Mouse (Mus musculus): ENCODE results near the gene Srp9. TPM values are rescaled to one million over a fixed set of nuclear protein-coding genes. Genes with fewer than 3 reads are reported as not detected.
A peak's percentile ranks its signal among the peaks of the same experiment; 100 is the strongest.

Srp9 gene
- polyA plus RNA-seq (2015; fragmentation: Nextera tagmentation; extraction: Ambion mirVana) = 139 and 150 TPM in 2 replicates

DNA sequence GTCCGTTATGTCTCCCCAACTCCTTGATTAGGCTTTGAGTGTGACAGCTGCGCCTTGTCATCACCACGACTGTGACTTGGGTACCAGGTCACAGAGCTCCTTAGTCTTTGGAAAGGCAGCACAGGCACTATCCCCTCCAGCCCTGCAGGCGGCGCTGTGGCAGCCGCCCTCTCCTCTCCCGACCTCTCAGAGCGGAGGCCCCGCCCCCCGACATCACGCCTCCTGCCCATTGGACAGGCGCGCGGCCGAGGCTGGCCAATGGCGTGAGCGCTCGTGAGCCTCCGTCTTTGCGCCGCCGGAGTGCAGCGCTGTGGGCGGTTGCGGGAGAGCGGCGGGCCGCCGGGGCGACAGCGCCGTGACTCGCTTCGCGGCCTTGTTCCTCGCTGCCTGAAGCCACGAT is at the start of gene Srp9:
Gene Srp9, plus strand, starts transcription at position 232 of the 400 bp plus-strand sequence.
- Histone ChIP-seq H3K27me3 (peaks cover 6% of the 10 kb centered on the region; the same call in 1 of the 2 replicates), H3K9ac (peak within 1 kb of the TSS; percentile 83), H3K27ac (peak within 1 kb of the TSS; percentile 59), H3K9me3 (replicated peaks) (no peaks in the 10 kb centered on the region), H3K36me3 (ENCODE audit: poor library complexity, severe bottlenecking) (peaks cover 8% of the 10 kb centered on the region; the same call in 1 of the 2 replicates), H3K4me3 (peak within 1 kb of the TSS; percentile 89), H3K4me1 (peaks cover 12% of the 10 kb centered on the region), H3K4me2 (peak within 1 kb of the TSS; percentile 70)
- ATAC-seq = peak; percentile 99
- under 1% methylated on average over 30 of the region's 37 CpGs for whole genome bisulfite sequencing

DNA sequence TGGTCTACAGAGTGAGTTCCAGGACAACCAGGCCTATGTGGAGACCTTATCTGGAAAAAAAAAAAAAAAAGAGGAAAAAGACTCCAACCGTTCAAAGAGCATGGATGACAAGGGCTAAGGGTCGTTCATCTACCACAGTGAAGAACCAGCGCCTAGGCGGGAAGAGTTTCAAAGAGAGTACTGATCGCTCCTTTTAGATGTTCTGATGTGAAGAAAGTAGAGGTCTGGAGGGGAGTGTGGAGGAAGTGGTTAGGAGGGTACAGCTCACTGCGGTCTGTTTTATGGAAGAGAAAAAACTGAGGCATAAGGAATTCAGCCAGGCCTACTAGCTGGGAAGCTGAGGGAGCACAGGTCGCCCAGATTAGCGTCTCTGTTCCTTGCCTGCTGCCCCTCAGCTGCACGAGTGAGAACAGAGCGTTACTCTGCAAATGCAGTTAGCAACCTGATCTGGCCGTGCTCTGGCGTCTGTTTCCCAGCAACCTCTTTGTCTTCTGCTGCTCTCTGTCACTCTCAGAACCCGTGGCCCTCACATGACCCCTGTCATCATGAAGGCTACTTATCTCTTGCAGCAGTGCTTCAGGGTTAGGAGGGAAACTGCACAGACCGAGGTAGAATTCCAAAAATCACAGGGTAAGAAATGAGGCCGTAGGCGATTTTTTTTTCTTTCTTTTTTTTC is 42.7 kb upstream of the Srp9 start:
- Histone ChIP-seq H3K4me3 (no peak overlapping the region), H3K36me3 (ENCODE audit: poor library complexity, severe bottlenecking) (no peaks in the 10 kb centered on the region), H3K9me3 (replicated peaks) (peaks cover 9% of the 10 kb centered on the region), H3K27ac (no peak overlapping the region; the same call in 1 of the 2 replicates), H3K4me2 (peak overlapping the region; percentile 22; the same call in 1 of the 2 replicates), H3K4me1 (peaks cover 14% of the 10 kb centered on the region), H3K9ac (peak overlapping the region; percentile 40; the same call in 1 of the 2 replicates), H3K27me3 (no peaks in the 10 kb centered on the region)
- no peak for ATAC-seq
- 25% methylated on average over 16 of the region's 16 CpGs for WGBS

DNA sequence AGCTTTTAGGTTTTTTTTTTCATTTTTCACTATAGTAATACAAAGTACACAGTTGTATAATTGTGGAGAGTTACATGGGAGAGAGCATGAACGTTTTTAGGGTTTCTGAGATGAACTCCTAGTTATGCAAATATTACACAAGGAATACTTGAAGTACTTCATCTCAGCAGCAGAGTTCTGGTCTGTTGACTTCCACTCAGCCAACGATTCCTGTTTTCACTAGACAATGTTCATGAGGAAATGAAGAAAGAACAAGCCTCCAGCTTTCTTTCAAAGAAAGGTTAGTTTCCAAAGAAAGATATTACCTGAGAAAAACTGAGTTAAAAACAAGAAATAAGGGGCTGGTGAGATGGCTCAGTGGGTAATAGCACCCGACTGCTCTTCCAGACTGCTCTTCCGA is 41.1 kb upstream of the Srp9 start:
- no peak overlapping the region for H3K9ac ChIP-seq
- H3K4me2 ChIP-seq = no peak overlapping the region
- no peak for ATAC-seq
- no peaks in the 10 kb centered on the region for H3K27me3 ChIP-seq
- no peak overlapping the region for H3K4me3 ChIP-seq
- no peaks in the 10 kb centered on the region for H3K36me3 ChIP-seq (ENCODE audit: poor library complexity, severe bottlenecking)
- peaks cover 25% of the 10 kb centered on the region for H3K4me1 ChIP-seq
- H3K27ac ChIP-seq = no peak overlapping the region
- peaks cover 4% of the 10 kb centered on the region for H3K9me3 ChIP-seq (replicated peaks)
- 90% methylated on average over 4 of the region's 4 CpGs for WGBS

DNA sequence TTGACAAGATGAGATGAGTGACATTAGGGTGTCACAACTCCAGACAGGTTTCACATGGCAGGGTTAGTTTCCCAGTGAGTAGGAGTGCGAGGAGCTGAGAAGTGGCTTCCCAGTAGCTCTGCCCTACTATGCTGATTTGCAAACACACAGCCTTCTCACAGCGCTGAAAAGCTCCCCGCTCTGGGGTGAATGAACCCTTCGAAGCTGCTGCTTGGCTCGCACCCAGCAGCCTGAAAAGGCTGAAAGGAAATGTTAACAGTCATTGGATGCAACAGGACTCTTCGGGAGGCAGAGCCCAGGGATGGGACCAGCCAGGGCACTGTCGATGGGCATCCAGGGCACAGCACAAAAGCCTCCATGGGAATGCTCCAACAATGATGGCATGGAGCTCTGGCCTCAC is 37.8 kb upstream of the Srp9 start:
- Histone ChIP-seq H3K36me3 (ENCODE audit: poor library complexity, severe bottlenecking) (no peaks in the 10 kb centered on the region), H3K9me3 (replicated peaks) (no peaks in the 10 kb centered on the region), H3K27me3 (no peaks in the 10 kb centered on the region), H3K27ac (no peak overlapping the region), H3K4me2 (no peak overlapping the region), H3K4me1 (peaks cover 48% of the 10 kb centered on the region), H3K4me3 (no peak overlapping the region), H3K9ac (no peak overlapping the region)
- WGBS = 23% methylated on average over 7 of the region's 7 CpGs
- ATAC-seq = peak; percentile 62

DNA sequence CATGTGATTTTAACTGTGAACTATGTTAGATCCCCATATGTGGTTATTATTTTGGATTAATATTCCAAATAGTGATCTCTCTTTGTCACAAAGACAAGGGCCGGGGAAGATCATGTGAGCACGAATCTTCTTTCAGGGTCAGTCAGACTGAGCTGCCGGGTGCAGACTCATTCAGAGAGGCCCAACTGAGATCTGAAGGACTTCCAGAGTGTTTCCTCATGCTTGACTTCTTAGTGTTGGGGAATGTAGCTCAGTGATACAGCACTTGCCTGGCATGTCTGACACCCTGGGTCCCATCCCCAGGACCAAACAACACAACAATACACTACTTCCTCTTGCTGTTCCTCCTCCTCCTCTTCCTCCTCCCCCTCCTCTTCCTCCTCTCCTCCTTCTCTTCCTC is 37.2 kb upstream of the Srp9 start:
- WGBS = 86% methylated on average over 3 of the region's 3 CpGs
- Histone ChIP-seq H3K4me3 (no peak overlapping the region), H3K4me2 (no peak overlapping the region), H3K27ac (no peak overlapping the region), H3K4me1 (peaks cover 42% of the 10 kb centered on the region), H3K36me3 (ENCODE audit: poor library complexity, severe bottlenecking) (no peaks in the 10 kb centered on the region), H3K9ac (no peak overlapping the region), H3K27me3 (no peaks in the 10 kb centered on the region), H3K9me3 (replicated peaks) (no peaks in the 10 kb centered on the region)
- no peak for ATAC-seq

DNA sequence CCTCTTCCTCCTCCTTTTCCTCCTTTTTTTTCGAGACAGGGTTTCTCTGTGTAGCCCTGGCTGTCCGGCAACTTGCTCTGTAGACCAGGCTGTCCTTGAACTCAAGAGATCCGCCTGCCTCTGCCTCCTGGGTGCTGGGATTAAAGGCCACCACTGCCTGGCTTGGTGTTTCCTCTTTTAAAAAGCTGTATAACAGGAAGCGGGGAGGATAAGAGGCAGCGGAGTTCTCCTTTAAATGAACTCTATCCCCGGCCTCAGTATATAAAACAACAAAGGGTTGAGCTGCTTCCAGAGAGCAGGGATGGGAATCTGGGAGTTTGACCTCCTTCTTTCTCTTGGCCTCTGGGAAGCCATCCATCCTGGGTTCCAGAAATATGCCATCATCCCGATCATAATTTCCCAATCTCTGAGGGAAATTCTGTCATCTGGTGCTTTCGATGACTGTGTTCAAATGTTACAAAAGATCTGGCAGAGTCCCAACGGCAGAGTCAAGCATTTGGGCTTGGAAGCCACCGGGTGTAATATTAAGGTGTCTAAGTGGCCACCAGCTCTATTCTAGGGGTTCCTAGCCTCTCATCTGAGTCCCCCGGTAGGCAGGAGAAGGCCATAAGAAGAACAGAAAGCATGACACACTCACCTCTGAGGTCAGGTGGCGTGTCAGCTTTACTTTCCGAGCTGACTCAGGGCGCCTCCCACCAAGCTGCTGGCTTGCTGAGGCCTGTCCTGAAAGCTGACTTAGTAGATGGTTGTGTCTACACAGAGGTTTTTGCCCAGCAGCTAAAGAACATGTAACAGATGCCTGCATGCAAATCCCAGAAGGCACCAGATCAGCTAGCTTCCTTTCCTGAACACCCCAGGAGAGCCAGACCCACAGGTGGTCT is 36.5 kb upstream of the Srp9 start:
- Histone ChIP-seq H3K36me3 (ENCODE audit: poor library complexity, severe bottlenecking) (no peaks in the 10 kb centered on the region), H3K4me2 (no peak overlapping the region), H3K27me3 (no peaks in the 10 kb centered on the region), H3K9me3 (replicated peaks) (no peaks in the 10 kb centered on the region), H3K9ac (no peak overlapping the region), H3K4me3 (no peak overlapping the region), H3K4me1 (peaks cover 40% of the 10 kb centered on the region), H3K27ac (no peak overlapping the region)
- 90% methylated on average over 14 of the region's 14 CpGs for WGBS
- no peak for ATAC-seq

DNA sequence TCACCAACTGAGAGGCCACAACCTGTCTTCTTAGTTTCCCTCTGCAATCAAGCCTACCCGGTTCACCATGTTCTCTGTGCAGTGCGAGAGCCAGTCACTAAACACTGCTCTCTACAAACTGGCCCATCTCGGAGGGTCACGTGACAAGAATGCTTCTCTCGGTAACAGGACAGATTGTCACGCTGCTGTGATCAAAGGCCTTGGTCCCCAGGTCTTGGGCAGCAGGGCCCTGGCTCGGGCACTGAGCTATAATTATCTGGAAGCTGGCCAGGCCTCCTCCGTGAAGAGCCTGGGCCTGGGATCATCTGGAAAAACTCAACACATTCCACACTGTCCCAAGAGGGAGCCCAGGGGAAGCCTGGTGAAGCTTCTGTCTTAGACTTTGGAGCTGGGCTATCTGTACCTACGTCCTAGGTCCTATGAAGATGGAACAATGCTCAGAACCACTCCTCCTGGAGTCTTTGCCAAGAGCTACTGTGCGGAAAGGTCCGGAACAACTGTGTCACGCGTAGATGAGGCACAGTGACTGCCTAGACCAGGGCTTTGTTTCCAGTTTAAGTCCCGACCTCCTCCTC is 35.6 kb upstream of the Srp9 start:
- no peaks in the 10 kb centered on the region for H3K27me3 ChIP-seq
- no peak overlapping the region for H3K27ac ChIP-seq
- no peaks in the 10 kb centered on the region for H3K9me3 ChIP-seq (replicated peaks)
- peak; percentile 63 for ATAC-seq
- 49% methylated on average over 14 of the region's 14 CpGs for WGBS
- no peak overlapping the region for H3K4me3 ChIP-seq
- no peak overlapping the region for H3K9ac ChIP-seq
- H3K4me2 ChIP-seq = no peak overlapping the region
- H3K36me3 ChIP-seq (ENCODE audit: poor library complexity, severe bottlenecking) = no peaks in the 10 kb centered on the region
- peaks cover 40% of the 10 kb centered on the region for H3K4me1 ChIP-seq

DNA sequence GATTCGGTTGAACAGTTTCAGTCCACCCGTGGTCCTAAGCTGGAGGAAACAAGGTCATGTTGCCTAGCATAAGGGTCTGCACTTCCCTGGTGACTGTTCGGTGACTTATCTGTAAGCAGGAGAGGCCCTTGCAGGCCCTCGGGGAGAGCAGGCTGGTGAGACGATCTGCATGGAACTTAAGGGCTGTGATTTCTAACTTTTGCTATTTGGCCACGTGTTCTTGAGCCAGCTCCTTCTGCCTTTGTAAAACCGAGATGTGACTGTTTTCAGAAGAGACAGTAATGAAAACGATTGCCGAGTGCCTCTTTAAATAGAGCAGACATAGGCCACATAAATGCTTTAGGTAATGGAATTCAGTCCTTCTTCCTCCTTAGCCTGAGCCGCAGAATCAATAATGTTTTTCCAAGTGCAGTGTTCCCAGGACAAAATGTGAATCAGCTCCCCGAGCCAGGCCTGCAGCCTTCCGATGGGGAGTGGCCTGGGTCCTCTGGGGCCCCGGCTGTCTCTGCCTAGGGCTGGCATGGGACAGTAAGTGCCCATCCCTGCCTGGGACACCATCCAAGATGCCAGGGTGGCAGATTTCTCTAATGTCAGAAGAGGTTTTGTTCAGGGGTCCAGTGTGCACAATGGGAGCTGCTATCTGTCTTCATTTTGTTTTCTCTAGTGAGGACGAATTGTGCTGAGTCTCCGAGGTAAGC is 34.8 kb upstream of the Srp9 start:
- Histone ChIP-seq H3K4me3 (no peak overlapping the region), H3K9ac (no peak overlapping the region), H3K9me3 (replicated peaks) (no peaks in the 10 kb centered on the region), H3K27me3 (no peaks in the 10 kb centered on the region), H3K4me2 (no peak overlapping the region), H3K36me3 (ENCODE audit: poor library complexity, severe bottlenecking) (no peaks in the 10 kb centered on the region), H3K4me1 (peaks cover 43% of the 10 kb centered on the region), H3K27ac (0 out of 2 replicates have a peak overlapping the region, but pooled peaks have one; percentile 28)
- WGBS = 48% methylated on average over 15 of the region's 15 CpGs
- no peak for ATAC-seq

DNA sequence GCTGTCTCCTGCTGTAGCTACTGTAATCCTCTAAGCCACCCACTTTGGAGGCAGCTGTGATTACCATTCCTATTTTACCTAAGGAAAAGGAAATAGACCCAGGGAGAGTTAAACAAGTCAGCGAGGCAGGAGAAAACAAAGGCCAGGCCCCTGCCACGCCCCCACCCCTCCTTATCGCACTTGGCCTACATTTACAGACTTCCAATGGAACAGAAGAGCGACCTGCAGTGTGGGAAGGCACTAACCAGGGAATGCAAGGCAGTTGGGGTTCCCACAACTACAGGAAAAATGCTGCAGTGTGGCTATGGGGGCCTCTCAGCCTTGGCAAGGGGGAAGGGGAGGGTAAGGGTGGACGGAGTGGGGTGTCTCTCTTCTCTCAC is 34.2 kb upstream of the Srp9 start:
- Histone ChIP-seq H3K4me2 (no peak overlapping the region), H3K4me1 (peaks cover 49% of the 10 kb centered on the region), H3K9me3 (replicated peaks) (no peaks in the 10 kb centered on the region), H3K4me3 (no peak overlapping the region), H3K9ac (no peak overlapping the region), H3K27ac (0 out of 2 replicates have a peak overlapping the region, but pooled peaks have one; percentile 28), H3K27me3 (no peaks in the 10 kb centered on the region), H3K36me3 (ENCODE audit: poor library complexity, severe bottlenecking) (no peaks in the 10 kb centered on the region)
- WGBS = 16% methylated on average over 5 of the region's 5 CpGs
- no peak for ATAC-seq

DNA sequence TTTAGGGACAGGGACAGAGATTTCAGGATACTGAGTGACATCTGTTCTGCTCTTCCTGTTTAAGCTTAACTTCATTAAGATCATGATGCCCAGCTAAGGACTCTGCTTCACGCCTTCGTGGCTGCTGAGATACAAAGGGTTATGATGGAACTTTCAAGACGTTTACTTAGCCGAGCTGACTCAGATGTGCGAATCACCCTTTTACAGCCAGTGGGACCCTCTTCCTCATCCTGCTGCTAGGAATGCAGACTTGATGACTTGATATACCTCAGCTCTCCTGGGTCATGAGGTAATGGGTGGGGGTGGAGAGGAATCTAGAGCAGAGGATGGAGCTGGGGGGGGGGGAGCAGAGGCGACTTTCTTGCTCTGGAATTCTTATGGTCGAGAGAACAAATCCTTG is 33.3 kb upstream of the Srp9 start:
- WGBS = 69% methylated on average over 7 of the region's 7 CpGs
- H3K4me3 ChIP-seq = no peak overlapping the region
- H3K4me1 ChIP-seq = peaks cover 52% of the 10 kb centered on the region
- H3K27me3 ChIP-seq = no peaks in the 10 kb centered on the region
- no peak for ATAC-seq
- H3K4me2 ChIP-seq = no peak overlapping the region
- no peaks in the 10 kb centered on the region for H3K9me3 ChIP-seq (replicated peaks)
- H3K9ac ChIP-seq = no peak overlapping the region
- H3K27ac ChIP-seq = no peak overlapping the region
- H3K36me3 ChIP-seq (ENCODE audit: poor library complexity, severe bottlenecking) = no peaks in the 10 kb centered on the region

DNA sequence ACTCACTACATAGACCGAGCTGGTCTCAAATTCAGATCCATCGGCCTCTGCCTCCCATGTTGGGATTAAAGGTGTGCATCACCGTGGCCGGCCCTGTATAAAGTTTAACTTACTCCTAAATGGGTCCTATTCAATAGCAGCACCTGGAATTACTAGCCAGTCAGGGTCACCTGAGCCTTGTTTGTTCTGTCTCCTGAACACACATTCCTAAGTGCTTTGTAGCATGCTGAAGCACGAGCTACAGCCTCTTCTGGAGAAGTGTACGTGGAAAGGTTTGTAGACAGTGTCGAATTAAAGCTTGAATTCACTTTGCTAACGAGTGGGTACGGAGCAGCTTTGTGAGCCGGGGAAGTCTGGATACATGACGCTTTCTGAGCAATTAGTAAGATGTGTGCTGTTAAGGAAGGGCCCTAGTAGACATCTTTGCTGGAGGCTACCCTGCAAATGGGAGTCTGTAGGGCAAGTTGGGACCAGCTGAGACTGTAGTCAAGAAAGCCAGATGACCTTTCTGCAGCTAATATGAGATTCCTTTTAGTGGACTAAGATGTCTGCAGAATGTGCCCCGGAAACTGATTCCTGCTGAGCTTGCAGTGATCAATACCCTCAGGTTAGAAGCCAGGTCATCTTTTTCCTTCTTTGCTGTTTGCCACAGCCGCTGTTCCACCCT is 32.7 kb upstream of the Srp9 start:
- Histone ChIP-seq H3K27me3 (no peaks in the 10 kb centered on the region), H3K4me1 (peaks cover 46% of the 10 kb centered on the region), H3K9ac (no peak overlapping the region), H3K36me3 (ENCODE audit: poor library complexity, severe bottlenecking) (no peaks in the 10 kb centered on the region), H3K4me2 (no peak overlapping the region), H3K9me3 (replicated peaks) (no peaks in the 10 kb centered on the region), H3K4me3 (no peak overlapping the region), H3K27ac (no peak overlapping the region)
- no peak for ATAC-seq
- WGBS = 62% methylated on average over 13 of the region's 13 CpGs

Data from forebrain, embryonic 13.5 days (tissue).